Mouse (Mus musculus) embryonic fibroblast, embryonic 13.5 days (primary cell): ENCODE data around the gene Chsy1. TPM values are rescaled to one million over a fixed set of nuclear protein-coding genes. Genes with fewer than 3 reads are reported as not detected.
A peak's percentile ranks its signal among the peaks of the same experiment; 100 is the strongest.

Experiments used
- H3K27ac ChIP-seq: 2 replicates; pipeline ENCODE4 v1.5.1; 2012; ENCODE audit warnings: low read length, control low read depth, inconsistent platforms; ENCODE audit not compliant: insufficient read depth
- H3K4me1 ChIP-seq: 2 replicates; pipeline ENCODE4 v1.6.1; 2011; ENCODE audit warnings: low read length; ENCODE audit not compliant: control insufficient read depth, insufficient read depth
- H3K4me3 ChIP-seq: 2 replicates; pipeline ENCODE4 v1.5.1; 2011; ENCODE audit warnings: mild to moderate bottlenecking, control low read depth, low read length; ENCODE audit not compliant: insufficient read depth
- CTCF ChIP-seq: IDR thresholded peaks from 2 replicates; pipeline ENCODE4 v1.5.1; 2011; ENCODE audit warnings: mild to moderate bottlenecking, control low read depth, low read length, moderate library complexity, borderline replicate concordance; ENCODE audit not compliant: insufficient read depth
- POLR2A ChIP-seq: IDR thresholded peaks from 2 replicates; pipeline ENCODE4 v1.6.1; 2011; ENCODE audit warnings: low read depth, mild to moderate bottlenecking, control low read depth, low read length, moderate library complexity
- polyA plus RNA-seq: library from polyadenylated mRNA; stranded (reverse); fragments of >200 nt; gene quantifications from 2 replicates; pipeline ENCODE4 v1.2.4, GENCODE M21; 2011; ENCODE audit warnings: low read depth; ENCODE audit not compliant: missing spikeins, insufficient read length

The Chsy1 gene
- polyA plus RNA-seq, 1 experiment = 63.2 TPM

GRCm38 (mm10) chr7:66196609-66197445 is 87.5 kb downstream of the Chsy1 start:
- Histone ChIP-seq H3K4me3 (no peak overlapping the region), H3K4me1 (no peaks in the 10 kb centered on the region), H3K27ac (no peak overlapping the region)
- no peak for TF ChIP-seq POLR2A
- no peak for TF ChIP-seq CTCF

DNA sequence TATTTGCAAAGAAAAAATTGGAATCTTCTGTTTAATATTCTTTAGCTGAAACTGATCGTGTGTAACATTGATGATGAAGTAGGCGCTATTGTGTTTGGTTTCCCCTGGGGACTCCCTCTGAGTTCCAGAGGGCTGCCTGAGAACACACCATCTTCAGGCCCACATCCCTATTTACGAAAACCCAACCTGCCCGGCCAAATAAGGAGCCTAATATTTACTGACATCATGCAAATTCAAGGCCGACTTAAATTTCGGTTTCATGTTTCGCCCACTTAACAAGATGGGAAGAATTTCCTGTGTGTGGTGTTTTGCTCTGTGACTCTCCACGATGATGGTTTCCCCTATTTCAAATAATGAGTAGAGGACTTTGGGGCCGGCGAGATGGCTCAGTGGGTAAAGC is 89.1 kb downstream of the Chsy1 start:
- Histone ChIP-seq H3K4me3 (no peak overlapping the region), H3K4me1 (no peaks in the 10 kb centered on the region), H3K27ac (no peak overlapping the region)
- TF ChIP-seq POLR2A = no peak
- no peak for TF ChIP-seq CTCF

DNA sequence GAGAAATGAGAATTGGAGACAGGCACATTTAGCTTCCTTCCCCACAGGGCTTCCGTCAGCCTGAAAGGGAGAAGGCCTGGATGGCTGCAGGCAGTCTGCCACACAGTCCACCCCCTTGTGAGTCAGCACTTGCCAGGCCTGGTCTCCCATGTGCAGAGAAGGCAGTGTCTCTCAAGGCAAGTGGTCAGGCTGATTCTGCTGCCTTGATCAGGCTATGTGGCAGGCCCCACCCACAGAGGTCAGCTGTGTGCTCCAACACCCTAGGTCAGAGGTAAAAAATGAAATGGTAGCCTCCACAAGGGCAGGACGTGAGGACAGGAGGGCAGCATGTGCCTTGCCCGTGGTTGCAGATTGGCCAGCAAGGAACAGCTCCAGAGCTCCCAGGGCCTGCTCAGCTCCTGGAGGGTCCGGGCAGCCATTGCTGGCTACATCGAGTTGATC is 90.1 kb downstream of the Chsy1 start:
- 0 out of 2 replicates have a peak overlapping the region, but pooled peaks have one; percentile 12 for H3K27ac ChIP-seq
- TF ChIP-seq CTCF = no peak
- TF ChIP-seq POLR2A = peak; percentile 38; the same call in 1 of the 2 replicates
- H3K4me1 ChIP-seq = no peaks in the 10 kb centered on the region
- H3K4me3 ChIP-seq = no peak overlapping the region

DNA sequence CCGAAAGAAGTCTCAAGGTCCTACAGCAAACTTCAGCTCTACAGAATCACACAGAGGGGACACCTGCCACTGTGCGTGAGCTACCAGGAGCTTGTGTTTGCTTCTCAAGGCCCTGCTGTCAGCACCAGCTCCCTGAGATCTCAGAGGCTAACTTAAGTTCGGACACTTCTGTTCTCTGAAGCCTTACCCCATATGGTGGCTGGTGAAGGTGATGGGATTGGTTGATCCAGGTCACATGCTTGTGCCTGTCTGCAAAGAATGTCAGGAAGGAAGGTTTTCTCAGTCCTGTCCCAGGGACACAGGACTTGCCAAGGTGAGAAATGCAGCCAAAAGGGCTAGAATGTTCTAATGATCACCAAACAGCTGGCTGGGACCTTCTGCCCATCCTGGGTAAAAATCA is 91.1 kb downstream of the Chsy1 start:
- Histone ChIP-seq H3K4me1 (no peaks in the 10 kb centered on the region), H3K4me3 (no peak overlapping the region), H3K27ac (no peak overlapping the region)
- TF ChIP-seq POLR2A (no peak), CTCF (no peak)

DNA sequence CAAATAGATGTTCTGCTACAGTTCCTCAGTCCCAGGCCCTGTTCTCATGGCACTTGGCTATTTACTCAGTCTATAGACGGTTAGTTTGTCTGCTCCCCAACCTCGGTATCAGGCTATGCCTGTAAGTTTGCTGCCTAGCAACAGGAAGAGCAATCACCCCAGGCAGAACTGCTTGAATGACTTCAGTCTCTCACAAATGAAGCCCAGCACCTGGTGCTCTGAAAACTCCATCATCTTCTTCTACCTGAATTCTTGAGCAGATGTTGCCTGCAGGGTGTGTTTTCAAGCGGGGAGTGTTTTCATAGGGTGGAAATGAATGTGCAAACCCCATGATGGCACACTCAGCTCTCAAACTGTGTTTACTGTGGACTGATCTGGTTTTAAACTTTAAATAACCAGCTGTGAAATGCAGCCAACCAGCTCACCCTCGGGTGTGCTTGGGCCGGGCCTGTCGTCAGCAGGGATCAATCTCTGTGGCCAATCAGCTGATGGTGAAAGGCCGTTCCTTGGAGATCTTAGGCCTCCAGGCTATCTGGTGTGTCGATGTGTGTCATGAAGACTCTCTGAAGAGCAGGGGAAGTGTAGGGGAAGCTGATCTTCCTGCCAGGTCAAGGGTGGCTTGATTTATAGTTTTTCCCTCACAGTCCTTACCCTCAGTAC is 91.6 kb downstream of the Chsy1 start:
- Histone ChIP-seq H3K4me3 (no peak overlapping the region), H3K27ac (no peak overlapping the region), H3K4me1 (no peaks in the 10 kb centered on the region)
- TF ChIP-seq POLR2A (no peak), CTCF (no peak)

- H3K4me3 ChIP-seq = no peak overlapping the region
- no peaks in the 10 kb centered on the region for H3K4me1 ChIP-seq
- H3K27ac ChIP-seq = no peak overlapping the region
- TF ChIP-seq CTCF (no peak), POLR2A (no peak)
Observed at GRCm38 (mm10) chr7:66201657-66202056, 92.3 kb downstream of the Chsy1 start.

GRCm38 (mm10) chr7:66209920-66210319 is 100.6 kb downstream of the Chsy1 start:
- H3K4me3 ChIP-seq = no peak overlapping the region
- no peaks in the 10 kb centered on the region for H3K4me1 ChIP-seq
- no peak overlapping the region for H3K27ac ChIP-seq
- TF ChIP-seq POLR2A (no peak), CTCF (no peak)

DNA sequence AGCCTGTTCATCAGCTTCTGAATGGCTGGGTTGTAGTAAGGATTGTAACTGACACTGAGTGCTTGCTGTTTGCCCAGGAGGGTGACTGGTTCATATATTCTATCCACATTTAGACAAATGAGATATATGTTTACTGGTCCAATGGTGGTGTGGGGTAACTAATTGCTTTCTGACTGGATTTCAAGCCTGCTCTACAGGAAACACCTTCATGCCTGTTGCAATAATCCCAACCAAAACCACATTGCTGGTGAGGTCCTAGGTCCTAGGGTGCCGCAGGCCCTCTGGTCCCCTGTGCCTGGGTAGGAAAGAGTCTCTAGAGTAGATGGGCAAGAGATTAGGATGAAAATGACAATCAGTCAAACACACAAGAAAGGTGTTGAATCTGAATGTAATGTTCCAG is 103.6 kb downstream of the Chsy1 start:
- no peak for TF ChIP-seq CTCF
- TF ChIP-seq POLR2A = no peak

GRCm38 (mm10) chr7:66214477-66214876 is 105.2 kb downstream of the Chsy1 start:
- peaks cover 10% of the 10 kb centered on the region for H3K4me1 ChIP-seq
- H3K27ac ChIP-seq = no peak overlapping the region
- H3K4me3 ChIP-seq = no peak overlapping the region
- TF ChIP-seq CTCF (no peak), POLR2A (no peak)

More for the DNA sequence above, 103.6 kb downstream of the Chsy1 start:
- no peak overlapping the region for H3K27ac ChIP-seq
- peaks cover 8% of the 10 kb centered on the region for H3K4me1 ChIP-seq
- H3K4me3 ChIP-seq = no peak overlapping the region

- Histone ChIP-seq H3K27ac (no peak overlapping the region), H3K4me3 (no peak overlapping the region), H3K4me1 (peaks cover 10% of the 10 kb centered on the region)
- TF ChIP-seq CTCF = no peak
- TF ChIP-seq POLR2A = no peak
Observed at GRCm38 (mm10) chr7:66215911-66216310, 106.6 kb downstream of the Chsy1 start.
